Comparison of ENCODE assay signal across 32 mouse cellular contexts in genomic region chr17:87865439-87865838, GRCm38 (mm10). TPM values are rescaled to one million over a fixed set of nuclear protein-coding genes. Genes with fewer than 3 reads are reported as not detected.
DNase-seq lines count a peak whose midpoint lies in the region; ATAC-seq and TF ChIP-seq lines count a peak whose summit lies in the region.
"Had no signal": no experiment of that assay in that cellular context is flagged by ENCODE, and none has a peak within 500 bp of the region (broad histone marks: within the 10 kb centered on the region; RNA-seq: fewer than 3 reads in every experiment).

No protein-coding gene starts in this region.

- no peak overlapping the region for H3K9ac ChIP-seq in liver, postnatal 0 days (replicated peaks)
- no peak overlapping the region for H3K9ac ChIP-seq in liver, embryonic 11.5 days (ENCODE audit: low read depth, low read length)
- no peak overlapping the region for H3K9ac ChIP-seq in kidney, embryonic 15.5 days
- H3K9ac ChIP-seq: embryonic facial prominence, embryonic 15.5 days; heart, embryonic 15.5 days had no signal

- H3K27me3 ChIP-seq in heart, embryonic 10.5 days (ENCODE audit: insufficient read depth, poor library complexity, severe bottlenecking) = no peaks in the 10 kb centered on the region
- H3K27me3 ChIP-seq in liver, postnatal 0 days (ENCODE audit: insufficient read depth, low read length) = no peaks in the 10 kb centered on the region
- no peaks in the 10 kb centered on the region for H3K27me3 ChIP-seq in liver, embryonic 11.5 days (replicated peaks; ENCODE audit: control insufficient read depth, insufficient read depth, low read length)
- no peaks in the 10 kb centered on the region for H3K27me3 ChIP-seq in kidney, embryonic 15.5 days
- H3K27me3 ChIP-seq: embryonic facial prominence, embryonic 15.5 days; heart, embryonic 15.5 days had no signal

- ATAC-seq in liver, postnatal 0 days = no peak
- ATAC-seq in liver, embryonic 11.5 days (replicated peaks; ENCODE audit: low FRiP score) = no peak
- ATAC-seq in kidney, embryonic 15.5 days (replicated peaks; ENCODE audit: low FRiP score) = no peak
- ATAC-seq: CD4-positive, CD25-positive, alpha-beta regulatory T cell, adult 4 months; forebrain, embryonic 14.5 days; hindbrain, postnatal 0 days had no signal

- DNase-seq in heart, embryonic 10.5 days (ENCODE audit: low spot score) = peak; percentile 72
- DNase-seq in heart, adult 8-10 months (ENCODE audit: low spot score) = no peak
- DNase-seq in liver, postnatal 0 days = peak; percentile 6
- no peak for DNase-seq in liver, embryonic 11.5 days (ENCODE audit: low spot score)
- peak; percentile 8 for DNase-seq in urinary bladder, adult 2 months (ENCODE audit: low spot score)
- DNase-seq in urinary bladder, postnatal 36 days (ENCODE audit: low spot score in 2 of 2) = no peak
- DNase-seq: adrenal gland, postnatal 14 days; cerebellum, adult 8-10 months; gastrocnemius, adult 2 months; kidney, adult 11 months; kidney, postnatal 4 days; lung, adult 2 months; lung, postnatal 14 days; right cerebral cortex, postnatal 14 days had no signal

- H3K4me1 ChIP-seq in heart, embryonic 10.5 days = peaks cover 22% of the 10 kb centered on the region
- no peaks in the 10 kb centered on the region for H3K4me1 ChIP-seq in liver, postnatal 0 days (ENCODE audit: insufficient read depth)
- H3K4me1 ChIP-seq in liver, embryonic 11.5 days (replicated peaks; ENCODE audit: control insufficient read depth, insufficient read depth, low read length) = 0 out of 2 replicates have a peak, but pooled peaks cover 3% of the 10 kb centered on the region
- no peaks in the 10 kb centered on the region for H3K4me1 ChIP-seq in kidney, embryonic 15.5 days
- H3K4me1 ChIP-seq: embryonic facial prominence, embryonic 15.5 days; heart, embryonic 15.5 days had no signal

- no peaks in the 10 kb centered on the region for H3K9me3 ChIP-seq in heart, embryonic 10.5 days
- no peaks in the 10 kb centered on the region for H3K9me3 ChIP-seq in liver, postnatal 0 days (ENCODE audit: low read length)
- H3K9me3 ChIP-seq in liver, embryonic 11.5 days (ENCODE audit: control insufficient read depth, low read length) = no peaks in the 10 kb centered on the region
- H3K9me3 ChIP-seq in kidney, embryonic 15.5 days (replicated peaks) = no peaks in the 10 kb centered on the region
- H3K9me3 ChIP-seq: embryonic facial prominence, embryonic 15.5 days; heart, embryonic 15.5 days had no signal

- no peaks in the 10 kb centered on the region for H3K36me3 ChIP-seq in heart, embryonic 10.5 days
- H3K36me3 ChIP-seq in liver, postnatal 0 days (replicated peaks; ENCODE audit: insufficient read depth, low read length) = no peaks in the 10 kb centered on the region
- H3K36me3 ChIP-seq in liver, embryonic 11.5 days (ENCODE audit: control insufficient read depth, insufficient read depth, low read length) = no peaks in the 10 kb centered on the region
- no peaks in the 10 kb centered on the region for H3K36me3 ChIP-seq in kidney, embryonic 15.5 days
- H3K36me3 ChIP-seq: embryonic facial prominence, embryonic 15.5 days; heart, embryonic 15.5 days had no signal

- H3K4me2 ChIP-seq in liver, postnatal 0 days (ENCODE audit: low read depth, low read length) = no peak overlapping the region
- H3K4me2 ChIP-seq in liver, embryonic 11.5 days = no peak overlapping the region
- H3K4me2 ChIP-seq in kidney, embryonic 15.5 days = no peak overlapping the region
- H3K4me2 ChIP-seq: embryonic facial prominence, embryonic 15.5 days; heart, embryonic 15.5 days had no signal

- TF ChIP-seq CTCF in liver, postnatal 0 days (IDR thresholded peaks at IDR 0.05; ENCODE audit: low read depth) = no peak

- TF ChIP-seq EP300 in liver, postnatal 0 days (IDR thresholded peaks at IDR 0.05; ENCODE audit: low read depth) = no peak

- H3K27ac ChIP-seq in heart, embryonic 10.5 days = no peak overlapping the region
- H3K27ac ChIP-seq in liver, postnatal 0 days (ENCODE audit: low read depth) = no peak overlapping the region
- H3K27ac ChIP-seq in liver, embryonic 11.5 days (ENCODE audit: low read depth, low read length) = no peak overlapping the region
- H3K27ac ChIP-seq in kidney, embryonic 15.5 days = no peak overlapping the region
- H3K27ac ChIP-seq: embryonic facial prominence, embryonic 15.5 days; gastrocnemius, adult 2 months; heart, embryonic 15.5 days; hindbrain, postnatal 0 days had no signal

- H3K4me3 ChIP-seq in heart, embryonic 10.5 days = no peak overlapping the region
- no peak overlapping the region for H3K4me3 ChIP-seq in liver, postnatal 0 days (ENCODE audit: low read depth, low read length)
- H3K4me3 ChIP-seq in liver, embryonic 11.5 days (ENCODE audit: low read depth, low read length) = no peak overlapping the region
- no peak overlapping the region for H3K4me3 ChIP-seq in kidney, embryonic 15.5 days (replicated peaks)
- H3K4me3 ChIP-seq: embryonic facial prominence, embryonic 15.5 days; gastrocnemius, adult 2 months; heart, embryonic 15.5 days; myocyte had no signal

- 85% methylated on average over 8 of the region's 8 CpGs for WGBS in heart, embryonic 10.5 days
- WGBS in liver, postnatal 0 days (ENCODE audit: insufficient replicate concordance) = 82% methylated on average over 8 of the region's 8 CpGs
- WGBS in liver, embryonic 11.5 days = 79% methylated on average over 8 of the region's 8 CpGs
- WGBS in kidney, embryonic 15.5 days = 91% methylated on average over 8 of the region's 8 CpGs

RNA-seq across cellular contexts. Expression of gene Rpl36-ps4, which starts 55.3 kb away (rescaled TPM):
- not detected in 2 replicates for polyA plus RNA-seq in heart, embryonic 10.5 days (2016; fragmentation: Nextera tagmentation; extraction: Ambion mirVana)
- total RNA-seq in heart, adult 8-10 months (2022) = not detected
- not detected in 2 replicates for polyA plus RNA-seq in liver, postnatal 0 days (2015; fragmentation: Nextera tagmentation; extraction: Ambion mirVana)
- polyA plus RNA-seq in liver, embryonic 11.5 days (2014; fragmentation: Nextera tagmentation; extraction: Ambion mirVana) = not detected in 2 replicates
- polyA plus RNA-seq in urinary bladder, adult 2 months (2012; rRNA removed) = not detected in 2 replicates
- polyA plus RNA-seq in kidney, embryonic 15.5 days (2015; fragmentation: Nextera tagmentation; extraction: Ambion mirVana) = not detected in 2 replicates
- total RNA-seq: adrenal gland, postnatal 14 days; gastrocnemius, adult 2 months; gastrocnemius, postnatal 4 days; hematopoietic stem cell, adult 5-6 weeks; hindbrain, postnatal 0 days; left cerebral cortex, postnatal 36 days; liver, adult 2 months; megakaryocyte, adult 5-6 weeks had no signal
- polyA plus RNA-seq: brain, embryonic 14.5 days; CD4-positive, CD25-positive, alpha-beta regulatory T cell, adult 4 months; embryonic facial prominence, embryonic 15.5 days; forebrain, embryonic 14.5 days; frontal cortex, adult 2 months; heart, embryonic 15.5 days; hindbrain, postnatal 0 days; kidney, embryonic 16.5 days; liver, adult 2 months; lung, adult 2 months; midbrain, embryonic 14.5 days; myocyte; neural tube, embryonic 14.5 days; testis, adult 2 months had no signal

Comparison
In these comparisons a context has a peak if more than half of its experiments do, and no peak if none do; other contexts are left out.
1. DNase-seq: peak in heart, embryonic 10.5 days (single experiment), liver, postnatal 0 days (single experiment) and urinary bladder, adult 2 months (single experiment); none in heart, adult 8-10 months (single experiment), liver, embryonic 11.5 days (single experiment) and urinary bladder, postnatal 36 days (0 of 2).